Mouse (Mus musculus): ENCODE measurements at regions not wholly inside any gene's neighbourhood (a gene's known extent, or its start where the extent isn't known, plus 50 kb on each side); places are given as distances from the start of the nearest gene placed in this dataset.

DNA sequence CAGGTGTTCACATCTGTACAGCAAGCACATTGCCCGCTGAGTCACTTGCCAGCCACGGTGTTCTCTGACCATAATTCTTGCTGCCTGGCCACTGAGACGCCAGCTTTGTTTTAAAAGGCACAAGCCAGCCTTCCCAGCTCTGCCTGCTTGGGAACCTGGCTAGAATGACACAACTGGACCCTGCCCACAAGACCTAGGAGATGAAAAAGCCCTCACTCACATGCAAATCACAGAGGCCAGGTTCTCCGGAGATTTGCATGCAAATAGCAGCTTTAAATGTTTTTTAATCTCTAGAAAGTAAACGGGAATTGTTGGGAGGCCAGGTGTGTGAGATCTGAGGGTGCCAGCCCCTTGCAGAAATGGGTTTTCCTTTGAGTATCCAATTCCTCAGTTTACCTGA, 71.9 kb downstream of the 1810010D01Rik start:
- in situ Hi-C loops (cut with MboI; ENCODE audit: low sequenced_read_pairs in 2 of 2, unreplicated experiment in 2 of 2) = no loop called here
- H3K9me3 ChIP-seq (ENCODE audit: control insufficient read depth, insufficient read depth, low read depth, low read length) = peaks cover 2% of the 10 kb centered on the region
- TF ChIP-seq HCFC1 (IDR thresholded peaks at IDR 0.05; ENCODE audit: borderline replicate concordance, insufficient read depth, low read length) = no peak
- TF ChIP-seq CHD2 (IDR thresholded peaks at IDR 0.05; ENCODE audit: low read depth, low read length) = no peak
- TF ChIP-seq ZNF384 (IDR thresholded peaks at IDR 0.05; ENCODE audit: low read depth, low read length) = no peak
- no peak for TF ChIP-seq ZC3H11A (IDR thresholded peaks at IDR 0.05; ENCODE audit: borderline replicate concordance, low read depth, low read length)
- TF ChIP-seq MAFK (IDR thresholded peaks at IDR 0.05; ENCODE audit: insufficient read depth, low read depth, low read length) = no peak
- H3K27ac ChIP-seq (ENCODE audit: insufficient read depth, low read depth, low read length, poor library complexity, severe bottlenecking) = peak overlapping the region; percentile 55; the same call in 1 of the 2 replicates
- no peak for DNase-seq (ENCODE audit: low read depth, low spot score)
- peaks cover 15 to 36% of the 10 kb centered on the region in 2 experiments for H3K4me1 ChIP-seq (ENCODE audit: control insufficient read depth in 2 of 2, insufficient read depth in 2 of 2, low read length in 2 of 2, poor library complexity in 1 of 2)
- no peak overlapping the region; the same call in 1 of the 2 replicates for H3K9ac ChIP-seq (ENCODE audit: insufficient read depth, low read depth, low read length, poor library complexity, severe bottlenecking)
- no peaks in the 10 kb centered on the region for H3K36me3 ChIP-seq (ENCODE audit: control insufficient read depth, insufficient read depth, low read length, poor library complexity, severe bottlenecking)
- H3K4me3 ChIP-seq (ENCODE audit: insufficient read depth in 1 of 2, low read depth in 1 of 2, low read length in 2 of 2, poor library complexity in 1 of 2, severe bottlenecking in 1 of 2) = peak overlapping the region in 1 of 2 experiments; percentile 11; a peak in 1 of 4 replicates

- no peaks in the 10 kb centered on the region for H3K9me3 ChIP-seq (ENCODE audit: control insufficient read depth, insufficient read depth, low read depth, low read length)
- peaks cover 16 to 36% of the 10 kb centered on the region in 2 experiments for H3K4me1 ChIP-seq (ENCODE audit: control insufficient read depth in 2 of 2, insufficient read depth in 2 of 2, low read length in 2 of 2, poor library complexity in 1 of 2)
- no peak overlapping the region for H3K4me3 ChIP-seq (ENCODE audit: insufficient read depth in 1 of 2, low read depth in 1 of 2, low read length in 2 of 2, poor library complexity in 1 of 2, severe bottlenecking in 1 of 2)
- no peak overlapping the region for H3K27ac ChIP-seq (ENCODE audit: insufficient read depth, low read depth, low read length, poor library complexity, severe bottlenecking)
- H3K9ac ChIP-seq (ENCODE audit: insufficient read depth, low read depth, low read length, poor library complexity, severe bottlenecking) = no peak overlapping the region
- H3K36me3 ChIP-seq (ENCODE audit: control insufficient read depth, insufficient read depth, low read length, poor library complexity, severe bottlenecking) = no peaks in the 10 kb centered on the region
- TF ChIP-seq ZNF384 (IDR thresholded peaks at IDR 0.05; ENCODE audit: low read depth, low read length) = no peak
- no peak for TF ChIP-seq CHD2 (IDR thresholded peaks at IDR 0.05; ENCODE audit: low read depth, low read length)
- TF ChIP-seq MAFK (IDR thresholded peaks at IDR 0.05; ENCODE audit: insufficient read depth, low read depth, low read length) = no peak
- no peak for TF ChIP-seq ZC3H11A (IDR thresholded peaks at IDR 0.05; ENCODE audit: borderline replicate concordance, low read depth, low read length)
- no peak for TF ChIP-seq HCFC1 (IDR thresholded peaks at IDR 0.05; ENCODE audit: borderline replicate concordance, insufficient read depth, low read length)
- no peak for DNase-seq (ENCODE audit: low read depth, low spot score)
- in situ Hi-C loops (cut with MboI; ENCODE audit: low sequenced_read_pairs in 2 of 2, unreplicated experiment in 2 of 2) = no loop called here
Observed at GRCm38 (mm10) chr7:145132506-145132905, 75.4 kb downstream of the 1810010D01Rik start.

DNA sequence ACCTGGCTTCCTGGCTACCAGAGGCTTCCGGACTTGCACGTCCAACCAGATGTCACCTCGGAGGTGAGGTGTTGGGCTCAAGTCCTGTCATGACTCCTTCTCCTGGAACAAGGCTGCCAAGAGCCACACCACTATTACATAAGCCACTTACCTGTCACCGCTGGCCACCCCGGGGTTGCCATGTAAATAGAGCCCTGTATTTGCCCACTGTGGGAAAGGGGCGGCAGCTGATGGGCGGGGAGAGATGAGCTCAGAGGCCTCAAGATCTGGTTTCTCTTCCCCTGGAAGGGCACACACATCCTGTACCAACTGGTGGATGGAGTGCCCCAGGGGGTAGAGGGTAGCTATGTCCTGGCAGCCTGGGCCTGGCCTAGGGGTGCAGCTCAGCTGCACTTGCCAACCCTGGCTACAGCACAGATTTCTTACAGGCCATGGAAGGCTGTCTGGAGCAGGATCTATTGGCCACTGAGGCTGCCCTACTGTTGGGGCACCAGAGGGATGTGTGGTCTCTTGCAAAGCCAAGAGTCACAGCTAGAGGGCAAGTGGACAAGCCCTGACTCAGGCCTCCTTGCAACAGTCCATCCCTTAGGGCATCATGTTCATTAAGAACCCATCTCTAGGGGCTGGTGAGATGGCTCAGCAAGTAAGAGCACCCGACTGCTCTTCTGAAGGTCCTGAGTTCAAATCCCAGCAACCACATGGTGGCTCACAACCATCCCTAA, 76.3 kb downstream of the 1810010D01Rik start:
- in situ Hi-C loops (cut with MboI; ENCODE audit: low sequenced_read_pairs in 2 of 2, unreplicated experiment in 2 of 2) = no loop called here
- no peak overlapping the region for H3K4me3 ChIP-seq (ENCODE audit: insufficient read depth in 1 of 2, low read depth in 1 of 2, low read length in 2 of 2, poor library complexity in 1 of 2, severe bottlenecking in 1 of 2)
- H3K9me3 ChIP-seq (ENCODE audit: control insufficient read depth, insufficient read depth, low read depth, low read length) = no peaks in the 10 kb centered on the region
- no peak overlapping the region for H3K9ac ChIP-seq (ENCODE audit: insufficient read depth, low read depth, low read length, poor library complexity, severe bottlenecking)
- DNase-seq (ENCODE audit: low read depth, low spot score) = no peak
- no peak for TF ChIP-seq HCFC1 (IDR thresholded peaks at IDR 0.05; ENCODE audit: borderline replicate concordance, insufficient read depth, low read length)
- TF ChIP-seq CHD2 (IDR thresholded peaks at IDR 0.05; ENCODE audit: low read depth, low read length) = no peak
- TF ChIP-seq ZNF384 (IDR thresholded peaks at IDR 0.05; ENCODE audit: low read depth, low read length) = no peak
- TF ChIP-seq ZC3H11A (IDR thresholded peaks at IDR 0.05; ENCODE audit: borderline replicate concordance, low read depth, low read length) = no peak
- no peak for TF ChIP-seq MAFK (IDR thresholded peaks at IDR 0.05; ENCODE audit: insufficient read depth, low read depth, low read length)
- H3K27ac ChIP-seq (ENCODE audit: insufficient read depth, low read depth, low read length, poor library complexity, severe bottlenecking) = no peak overlapping the region
- H3K4me1 ChIP-seq (ENCODE audit: control insufficient read depth in 2 of 2, insufficient read depth in 2 of 2, low read length in 2 of 2, poor library complexity in 1 of 2) = peaks cover 16 to 38% of the 10 kb centered on the region in 2 experiments
- no peaks in the 10 kb centered on the region for H3K36me3 ChIP-seq (ENCODE audit: control insufficient read depth, insufficient read depth, low read length, poor library complexity, severe bottlenecking)

- no peak overlapping the region for H3K4me3 ChIP-seq (ENCODE audit: insufficient read depth in 1 of 2, low read depth in 1 of 2, low read length in 2 of 2, poor library complexity in 1 of 2, severe bottlenecking in 1 of 2)
- no peaks in the 10 kb centered on the region for H3K36me3 ChIP-seq (ENCODE audit: control insufficient read depth, insufficient read depth, low read length, poor library complexity, severe bottlenecking)
- H3K9me3 ChIP-seq (ENCODE audit: control insufficient read depth, insufficient read depth, low read depth, low read length) = no peaks in the 10 kb centered on the region
- DNase-seq (ENCODE audit: low read depth, low spot score) = no peak
- peaks cover 9 to 31% of the 10 kb centered on the region in 2 experiments for H3K4me1 ChIP-seq (ENCODE audit: control insufficient read depth in 2 of 2, insufficient read depth in 2 of 2, low read length in 2 of 2, poor library complexity in 1 of 2)
- H3K9ac ChIP-seq (ENCODE audit: insufficient read depth, low read depth, low read length, poor library complexity, severe bottlenecking) = no peak overlapping the region
- in situ Hi-C loops (cut with MboI; ENCODE audit: low sequenced_read_pairs in 2 of 2, unreplicated experiment in 2 of 2) = no loop called here
- TF ChIP-seq ZC3H11A (IDR thresholded peaks at IDR 0.05; ENCODE audit: borderline replicate concordance, low read depth, low read length) (no peak), HCFC1 (IDR thresholded peaks at IDR 0.05; ENCODE audit: borderline replicate concordance, insufficient read depth, low read length) (no peak), CHD2 (IDR thresholded peaks at IDR 0.05; ENCODE audit: low read depth, low read length) (no peak), MAFK (IDR thresholded peaks at IDR 0.05; ENCODE audit: insufficient read depth, low read depth, low read length) (no peak), ZNF384 (IDR thresholded peaks at IDR 0.05; ENCODE audit: low read depth, low read length) (no peak)
- H3K27ac ChIP-seq (ENCODE audit: insufficient read depth, low read depth, low read length, poor library complexity, severe bottlenecking) = no peak overlapping the region
Observed at GRCm38 (mm10) chr7:145129971-145130370, 77.9 kb downstream of the 1810010D01Rik start.
